Mouse (Mus musculus) lung, postnatal 0 days (tissue): ENCODE data around the gene Fam168a.

Experiments used
- CTCF ChIP-seq: IDR thresholded peaks from 2 replicates; pipeline ENCODE4 v1.5.1; 2016; ENCODE audit warnings: antibody characterized with exemption, mild to moderate bottlenecking
- EP300 ChIP-seq: IDR thresholded peaks from 2 replicates; pipeline ENCODE4 v1.6.1; 2016; ENCODE audit warnings: antibody characterized with exemption, mild to moderate bottlenecking, control low read depth

DNA sequence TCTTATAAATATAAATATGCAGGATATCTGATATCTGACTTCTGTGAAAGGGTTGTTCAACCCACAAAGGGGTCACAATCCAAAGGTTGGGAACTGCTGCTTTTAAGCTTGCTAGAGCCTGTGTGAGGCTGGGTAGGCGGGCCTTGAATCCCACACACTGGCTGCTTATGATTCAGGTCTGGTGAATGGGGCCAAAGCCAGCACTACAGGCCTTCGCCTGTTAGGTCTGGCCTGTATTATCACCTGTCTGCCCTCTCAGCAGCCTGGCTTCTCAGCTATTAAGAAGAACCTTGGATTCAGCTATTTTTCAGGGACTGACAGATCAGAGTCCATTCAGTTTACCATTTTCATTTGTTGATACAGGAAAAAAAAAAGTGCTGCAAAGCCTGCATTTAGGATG, 99.0 kb downstream of the Fam168a start:
- TF ChIP-seq CTCF, result no peak
- no peak for TF ChIP-seq EP300
